Mouse (Mus musculus) v-Abl transformed pro-B cells (cell line): ENCODE results near the gene Cacna1b.

Source experiments
- in situ Hi-C, 2 experiments: fragments of 400-800 bp; cut with MboI; formaldehyde crosslinking; loops; one replicate each; pipeline ENCODE4 v1.15.1; 2025; ENCODE audit not compliant: unreplicated experiment in 2 of 2

Gene Cacna1b

GRCm38 (mm10) chr2:24763115-24763557 lies at the start of gene Cacna1b:
Cacna1b (minus strand) TSS chr2:24763152.
- in situ Hi-C loops, result no loop called here

- in situ Hi-C loops, result no loop called here
Observed at GRCm38 (mm10) chr2:24809746-24810145, 46.8 kb upstream of the Cacna1b start.

GRCm38 (mm10) chr2:24807691-24808090 lies 44.7 kb upstream of the Cacna1b start:
- in situ Hi-C loops, result no loop called here

DNA sequence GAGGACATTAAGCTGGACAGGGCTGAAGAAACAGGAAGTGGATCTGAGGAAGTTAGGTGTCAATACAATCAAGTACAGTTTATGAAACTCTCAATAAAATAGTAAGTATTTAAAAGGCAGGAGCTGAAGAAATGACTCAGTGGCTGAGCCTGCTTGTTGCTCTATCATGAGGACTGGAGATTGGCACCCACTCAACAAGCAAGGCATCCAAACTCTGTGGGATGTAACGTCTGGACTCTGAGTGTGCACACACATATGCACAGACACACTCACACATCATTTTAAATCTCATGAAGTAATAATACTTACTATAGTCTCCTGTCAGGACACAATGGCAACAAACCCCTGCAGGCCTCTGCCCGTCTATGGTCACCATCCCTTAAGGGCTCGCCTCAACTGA lies 44.1 kb upstream of the Cacna1b start:
- in situ Hi-C loops, result no loop called here

- in situ Hi-C loops, result no loop called here
Observed at GRCm38 (mm10) chr2:24806143-24806542, 43.2 kb upstream of the Cacna1b start.

GRCm38 (mm10) chr2:24805621-24806020 lies 42.7 kb upstream of the Cacna1b start:
- in situ Hi-C loops, result no loop called here

GRCm38 (mm10) chr2:24796833-24797457 lies 34.0 kb upstream of the Cacna1b start:
- in situ Hi-C loops, result no loop called here

DNA sequence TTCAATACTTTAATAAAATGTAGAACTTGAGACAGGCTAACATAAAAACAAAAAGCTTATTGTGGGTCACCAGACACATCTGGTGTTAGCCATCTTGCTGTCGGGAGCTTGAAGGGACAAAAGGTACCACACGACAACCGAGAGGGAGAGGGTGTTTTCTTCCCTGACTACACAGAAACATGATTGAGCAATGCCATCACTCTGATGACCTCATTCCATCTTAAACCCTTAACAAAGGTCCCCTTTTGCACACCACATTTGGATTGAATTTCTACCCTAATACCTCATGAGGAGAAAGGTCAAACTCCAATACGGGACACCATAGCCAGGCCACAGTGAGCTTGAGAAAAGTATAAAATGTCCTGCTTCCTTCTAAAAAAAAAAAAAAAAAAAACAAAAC lies 24.3 kb upstream of the Cacna1b start:
- in situ Hi-C loops, result loop anchor here in 1 of 2 experiments (10.0 kb wide), 1 partner anchor 492 kb away; the partner anchor contains the start of gene Il1f10

- in situ Hi-C loops, result loop anchor here in 1 of 2 experiments (10.0 kb wide), 1 partner anchor 486 kb away; the partner anchor contains the start of gene Il1f10
Observed at GRCm38 (mm10) chr2:24781253-24781652, 18.3 kb upstream of the Cacna1b start.

- in situ Hi-C loops, result no loop called here
Observed at GRCm38 (mm10) chr2:24776831-24777230, 13.9 kb upstream of the Cacna1b start.

DNA sequence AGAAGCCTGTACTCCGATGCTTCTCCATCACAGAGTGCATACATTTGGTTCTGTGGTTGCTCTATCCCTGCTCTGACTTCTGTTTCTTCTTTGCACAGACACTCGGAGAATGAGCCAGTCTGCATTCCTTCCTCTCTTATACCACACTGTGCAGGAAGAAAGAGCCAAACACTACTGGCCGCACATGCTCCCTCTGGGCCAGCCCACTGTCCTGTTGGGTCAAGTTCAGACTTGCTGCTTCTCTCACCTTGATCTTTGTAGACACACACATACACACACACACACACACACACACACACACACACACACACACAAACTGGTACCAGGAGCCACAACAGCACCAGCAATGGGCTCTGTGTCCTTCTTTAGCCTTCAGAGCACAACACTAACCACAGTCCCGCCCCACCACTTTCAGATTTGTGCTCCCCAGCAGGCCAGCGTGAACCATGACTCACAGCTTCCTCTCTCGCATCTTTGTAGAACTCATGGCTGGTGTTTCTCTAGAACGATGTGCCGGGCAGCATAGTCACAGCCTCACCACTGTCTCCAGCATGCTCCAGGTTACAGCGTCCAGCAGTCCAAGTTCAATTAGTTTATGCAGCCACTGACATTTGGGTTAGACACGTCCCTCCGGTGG lies 13.1 kb upstream of the Cacna1b start:
- in situ Hi-C loops, result no loop called here

DNA sequence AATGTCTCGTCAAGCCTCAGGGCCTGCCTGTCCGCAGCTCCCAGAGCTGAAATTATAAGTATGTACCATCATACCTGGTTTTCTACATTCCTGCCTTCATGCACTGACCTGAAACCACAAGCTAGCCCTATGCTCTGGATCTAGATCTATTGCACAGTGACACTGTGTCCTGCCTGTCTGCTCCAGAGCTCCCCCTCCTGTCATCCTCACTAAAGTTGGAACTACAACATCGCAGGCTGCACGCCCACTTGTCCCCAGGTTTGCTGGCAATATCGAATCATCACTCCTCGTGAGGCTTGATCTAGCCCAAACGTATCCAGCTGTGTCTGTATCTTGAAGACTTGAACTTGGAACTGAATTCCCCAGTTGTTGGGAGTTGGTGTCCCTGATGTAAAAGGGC lies 11.9 kb upstream of the Cacna1b start:
- in situ Hi-C loops, result loop anchor here in 1 of 2 experiments (5.0 kb wide), 1 partner anchor 368 kb away; no protein-coding TSS in a partner anchor

DNA sequence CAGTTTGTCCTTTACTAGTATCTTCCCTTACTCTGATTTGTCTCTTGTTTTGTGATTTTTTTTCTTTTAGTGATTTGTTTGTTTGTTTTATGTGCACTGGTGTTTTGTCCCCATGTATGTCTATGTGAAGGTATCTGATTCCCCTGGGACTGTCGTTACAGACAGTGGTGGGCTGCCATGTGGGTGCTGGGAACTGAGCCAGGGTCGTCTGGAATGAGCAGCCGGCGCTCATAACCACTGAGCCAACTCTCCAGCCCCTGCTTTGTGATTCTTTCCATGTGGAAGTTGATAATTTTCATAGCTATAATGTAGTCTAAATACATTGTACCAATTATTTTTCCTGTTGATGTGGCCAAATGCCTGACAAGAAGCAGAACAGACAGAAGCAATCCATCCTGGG lies 7.9 kb upstream of the Cacna1b start:
- in situ Hi-C loops, result loop anchor here in 1 of 2 experiments (5.0 kb wide), 1 partner anchor 364 kb away; no protein-coding TSS in a partner anchor

GRCm38 (mm10) chr2:24762446-24762960 lies 449 bp downstream of the Cacna1b start:
- in situ Hi-C loops, result no loop called here

GRCm38 (mm10) chr2:24761923-24762445 lies 968 bp downstream of the Cacna1b start:
- in situ Hi-C loops, result no loop called here

DNA sequence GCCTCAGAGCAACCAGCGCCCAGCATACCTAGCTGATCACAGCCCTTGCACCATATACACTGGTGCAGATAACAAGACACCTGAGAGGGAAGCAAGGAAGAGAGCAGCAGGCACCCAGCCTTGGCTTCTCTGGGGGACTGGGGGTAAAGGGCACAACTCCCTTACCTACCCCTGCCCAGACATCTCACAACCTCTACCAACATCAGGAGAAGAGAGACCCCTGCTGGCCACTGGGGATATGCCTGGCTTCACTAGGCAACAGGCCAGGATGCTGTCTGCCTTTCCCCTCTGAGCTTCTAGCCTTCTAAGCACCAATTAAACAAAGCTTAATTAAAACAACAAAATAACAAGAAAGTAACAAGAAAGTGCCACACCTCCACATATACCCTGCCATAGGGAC lies 7.7 kb downstream of the Cacna1b start:
- in situ Hi-C loops, result no loop called here

DNA sequence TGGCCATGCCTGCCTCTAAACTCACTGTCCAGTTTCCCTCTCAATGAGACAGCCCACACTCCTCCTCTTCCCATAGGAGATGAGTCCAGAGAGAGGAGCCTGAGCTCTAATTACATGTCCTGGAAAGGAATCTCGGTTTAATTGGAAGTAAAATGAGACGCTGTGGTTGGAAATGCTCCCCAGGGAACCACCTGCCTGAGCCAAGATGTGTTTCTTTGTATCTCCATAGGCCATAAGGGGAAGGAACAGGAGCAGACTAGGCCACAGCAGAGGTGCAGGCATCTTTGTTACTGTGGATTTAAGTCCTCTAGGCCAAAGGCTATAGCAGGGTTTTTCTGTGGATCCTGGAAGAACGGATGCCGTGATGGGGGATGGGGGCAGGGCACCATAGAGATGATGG lies 10.4 kb downstream of the Cacna1b start:
- in situ Hi-C loops, result loop anchor here (5.0 kb wide), 4 partner anchors 175 to 440 kb away; no protein-coding TSS in a partner anchor

DNA sequence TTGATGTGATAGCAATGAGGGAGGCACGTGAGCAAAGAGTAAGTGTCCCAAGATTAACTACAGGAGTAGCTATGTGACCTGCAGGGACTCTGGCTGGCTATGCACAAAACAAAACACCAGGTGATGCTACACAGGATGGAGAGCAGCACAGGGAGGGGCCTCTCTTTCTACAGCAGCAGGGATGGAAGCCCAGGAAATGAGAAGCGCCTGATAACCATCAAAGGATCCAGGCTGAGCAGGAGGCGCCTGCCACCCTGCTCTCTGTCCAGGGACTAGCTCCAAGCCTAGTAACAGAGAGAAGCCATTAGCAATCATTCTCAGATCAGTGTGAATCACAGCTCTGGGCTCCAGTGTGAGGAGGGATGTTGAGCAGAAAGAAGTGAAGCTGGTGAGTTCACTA lies 12.9 kb downstream of the Cacna1b start:
- in situ Hi-C loops, result loop anchor here (5.0 kb wide), 4 partner anchors 173 to 438 kb away; no protein-coding TSS in a partner anchor

- in situ Hi-C loops, result loop anchor here in 1 of 2 experiments (5.0 kb wide), 1 partner anchor 91 kb away; no protein-coding TSS in a partner anchor
Observed at GRCm38 (mm10) chr2:24747878-24748277, 15.1 kb downstream of the Cacna1b start.

- in situ Hi-C loops, result loop anchor here in 1 of 2 experiments (5.0 kb wide), 1 partner anchor 37 kb away; no protein-coding TSS in a partner anchor
Observed at GRCm38 (mm10) chr2:24739701-24740100, 23.3 kb downstream of the Cacna1b start.

- in situ Hi-C loops, result no loop called here
Observed at GRCm38 (mm10) chr2:24733157-24733556, 29.8 kb downstream of the Cacna1b start.
